Mouse (Mus musculus) ES-E14 (cell line): ENCODE measurements around the gene Tgfb1. TPM values are rescaled to one million over a fixed set of nuclear protein-coding genes. Genes with fewer than 3 reads are reported as not detected.

Source experiments
- DNase-seq: peaks from one replicate; pipeline ENCODE4 v3.0.0-alpha.2; 2013; ENCODE audit warnings: low read depth, low spot score
- H3K27ac ChIP-seq: 2 replicates; pipeline ENCODE4 v1.5.1; 2012; ENCODE audit warnings: low read depth, mild to moderate bottlenecking, low read length, moderate library complexity, mixed read lengths; ENCODE audit not compliant: poor library complexity, insufficient read depth, severe bottlenecking
- H3K36me3 ChIP-seq: 2 replicates; pipeline ENCODE4 v1.6.1; 2012; ENCODE audit warnings: mild to moderate bottlenecking, low read length, moderate library complexity, mixed read lengths; ENCODE audit not compliant: control insufficient read depth, poor library complexity, insufficient read depth, severe bottlenecking
- H3K4me1 ChIP-seq, 2 experiments: fragments of 150-350 bp in 1 of 2; sonication (generic) in 1 of 2; 2 replicates each; pipeline ENCODE4 v1.6.1; 2012; ENCODE audit warnings: low read length in 2 of 2, mild to moderate bottlenecking in 1 of 2, mixed read lengths in 1 of 2; ENCODE audit not compliant: control insufficient read depth in 2 of 2, insufficient read depth in 2 of 2, poor library complexity in 1 of 2
- H3K4me3 ChIP-seq, 2 experiments: fragments of 150-350 bp in 1 of 2; sonication (generic) in 1 of 2; 2 replicates each; pipeline ENCODE4 v1.5.1; 2012; ENCODE audit warnings: low read length in 2 of 2, low read depth in 1 of 2, mild to moderate bottlenecking in 1 of 2, mixed read lengths in 1 of 2; ENCODE audit not compliant: insufficient read depth in 1 of 2, poor library complexity in 1 of 2, severe bottlenecking in 1 of 2
- H3K9ac ChIP-seq: 2 replicates; pipeline ENCODE4 v1.6.1; 2012; ENCODE audit warnings: low read depth, mild to moderate bottlenecking, low read length, mixed read lengths; ENCODE audit not compliant: poor library complexity, insufficient read depth, severe bottlenecking
- H3K9me3 ChIP-seq: fragments of 150-350 bp; sonication (generic); 2 replicates; pipeline ENCODE4 v1.6.1; 2012; ENCODE audit warnings: low read depth, mild to moderate bottlenecking, low read length; ENCODE audit not compliant: control insufficient read depth, insufficient read depth
- CHD2 ChIP-seq: IDR thresholded peaks from 2 replicates; pipeline ENCODE4 v1.6.1; 2014; ENCODE audit warnings: mild to moderate bottlenecking, low read depth, low read length, inconsistent platforms
- HCFC1 ChIP-seq: IDR thresholded peaks from 2 replicates; pipeline ENCODE4 v1.6.1; 2012; ENCODE audit warnings: low read length, inconsistent platforms, borderline replicate concordance; ENCODE audit not compliant: insufficient read depth
- MAFK ChIP-seq: IDR thresholded peaks from 2 replicates; pipeline ENCODE4 v1.6.1; 2014; ENCODE audit warnings: mild to moderate bottlenecking, low read depth, low read length, inconsistent platforms; ENCODE audit not compliant: insufficient read depth
- ZC3H11A ChIP-seq: IDR thresholded peaks from 2 replicates; pipeline ENCODE4 v1.6.1; 2012; ENCODE audit warnings: low read depth, mild to moderate bottlenecking, inconsistent platforms, low read length, borderline replicate concordance
- ZNF384 ChIP-seq: IDR thresholded peaks from 2 replicates; pipeline ENCODE4 v1.6.1; 2012; ENCODE audit warnings: low read depth, low read length, inconsistent platforms
- in situ Hi-C, 2 experiments: fragments of 600-800 bp; cut with MboI; formaldehyde crosslinking; loops; one replicate each; pipeline ENCODE4 v1.15.1; 2025; ENCODE audit warnings: low sequenced_read_pairs in 2 of 2, inconsistent platforms in 1 of 2; ENCODE audit not compliant: unreplicated experiment in 2 of 2
- total RNA-seq: library from RNA; depleted of rRNA; stranded (reverse); fragments of 300-350 nt; gene quantifications from 2 replicates; pipeline ENCODE4 v1.2.3, GENCODE M21; 2012

Tgfb1 gene
- total RNA-seq, 1 experiment: 7.1 TPM

DNA sequence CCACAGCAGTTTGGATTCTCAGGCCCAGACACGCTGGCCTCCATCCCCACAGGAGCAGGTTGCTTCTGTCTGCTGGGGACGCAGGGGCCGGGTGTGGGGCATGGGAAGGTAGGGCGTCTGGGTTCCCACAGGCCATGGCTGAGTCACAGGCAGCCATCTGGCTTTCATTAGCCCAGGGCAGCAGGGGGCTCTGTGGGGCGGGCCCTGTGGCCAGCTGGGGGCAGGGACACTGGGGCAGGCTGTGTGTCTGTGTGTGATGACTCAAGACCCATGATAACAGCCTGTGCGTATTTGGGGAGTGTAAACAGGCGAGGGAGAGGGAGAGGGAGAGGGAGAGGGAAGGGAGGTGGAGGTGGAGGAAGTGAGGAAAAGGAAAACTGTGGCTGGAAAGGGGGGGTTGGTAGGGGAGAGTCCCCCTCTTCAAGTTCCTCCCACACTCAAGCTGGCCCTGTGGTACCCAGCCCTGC, 25.0 kb downstream of the Tgfb1 start:
- DNase-seq: no peak
- no peak overlapping the region for H3K4me3 ChIP-seq
- no peak overlapping the region for H3K27ac ChIP-seq
- in situ Hi-C loops: no loop called here
- H3K9ac ChIP-seq: no peak overlapping the region
- H3K36me3 ChIP-seq: peaks cover 32% of the 10 kb centered on the region; the same call in 1 of the 2 replicates
- H3K4me1 ChIP-seq: peaks cover 3 to 20% of the 10 kb centered on the region in 2 experiments; a peak in 1 of 4 replicates
- TF ChIP-seq ZNF384: no peak
- no peak for TF ChIP-seq HCFC1
- no peak for TF ChIP-seq CHD2
- TF ChIP-seq ZC3H11A: no peak
- TF ChIP-seq MAFK: no peak
- H3K9me3 ChIP-seq: no peaks in the 10 kb centered on the region

DNA sequence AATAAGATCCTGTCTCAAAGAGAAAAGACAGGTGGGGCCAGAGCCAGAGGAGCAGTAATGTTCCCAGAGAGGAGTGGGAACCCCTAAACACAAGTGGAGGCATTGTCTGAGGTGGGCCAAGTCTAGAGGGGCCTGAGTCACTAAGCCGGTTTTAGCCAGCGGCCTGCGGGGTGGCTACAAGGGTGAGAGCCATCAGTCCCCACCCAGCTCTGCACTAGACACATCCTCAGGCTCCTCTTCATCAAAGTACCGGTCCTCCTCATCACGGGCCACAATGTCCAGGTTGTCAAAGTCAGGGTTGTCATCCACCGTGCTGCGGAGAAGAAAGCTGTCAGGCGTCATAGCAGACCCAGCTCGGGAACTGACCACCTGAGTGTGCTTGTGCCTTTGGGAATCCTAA, 26.0 kb downstream of the Tgfb1 start:
- Histone ChIP-seq H3K27ac (no peak overlapping the region), H3K4me1 (peaks cover 3 to 17% of the 10 kb centered on the region in 2 experiments; a peak in 1 of 4 replicates), H3K4me3 (no peak overlapping the region), H3K9me3 (no peaks in the 10 kb centered on the region), H3K9ac (no peak overlapping the region), H3K36me3 (peaks cover 32% of the 10 kb centered on the region; the same call in 1 of the 2 replicates)
- TF ChIP-seq ZNF384 (no peak), ZC3H11A (no peak), HCFC1 (no peak), CHD2 (no peak), MAFK (no peak)
- no peak for DNase-seq
- in situ Hi-C loops: no loop called here

DNA sequence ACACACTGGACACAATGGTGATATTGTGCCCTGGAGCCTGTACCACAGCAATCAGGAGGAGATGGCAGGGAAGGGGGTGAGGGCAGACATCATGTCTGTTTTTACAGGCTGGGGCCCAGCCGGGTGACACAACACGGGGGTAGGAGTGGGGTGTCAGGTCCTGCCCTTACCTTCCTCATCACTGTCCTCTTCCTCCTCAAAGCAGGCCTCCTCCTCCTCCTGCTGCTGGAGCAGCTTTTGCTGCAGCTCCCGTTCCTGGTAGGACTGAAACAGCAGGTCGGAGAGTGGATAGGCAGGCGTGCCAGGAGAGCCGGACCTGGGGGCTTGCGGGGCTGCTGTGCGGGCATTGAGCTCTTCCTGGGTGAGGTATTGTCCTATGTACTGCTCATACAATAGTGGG, 27.8 kb downstream of the Tgfb1 start:
- H3K9ac ChIP-seq: no peak overlapping the region
- no peak overlapping the region for H3K4me3 ChIP-seq
- H3K36me3 ChIP-seq: peaks cover 32% of the 10 kb centered on the region; the same call in 1 of the 2 replicates
- TF ChIP-seq ZNF384 (no peak), CHD2 (no peak), ZC3H11A (no peak), MAFK (no peak), HCFC1 (no peak)
- no peaks in the 10 kb centered on the region for H3K9me3 ChIP-seq
- no peak overlapping the region for H3K27ac ChIP-seq
- no peak for DNase-seq
- in situ Hi-C loops: no loop called here
- H3K4me1 ChIP-seq: peaks cover 6 to 12% of the 10 kb centered on the region in 2 experiments; a peak in 1 of 4 replicates

DNA sequence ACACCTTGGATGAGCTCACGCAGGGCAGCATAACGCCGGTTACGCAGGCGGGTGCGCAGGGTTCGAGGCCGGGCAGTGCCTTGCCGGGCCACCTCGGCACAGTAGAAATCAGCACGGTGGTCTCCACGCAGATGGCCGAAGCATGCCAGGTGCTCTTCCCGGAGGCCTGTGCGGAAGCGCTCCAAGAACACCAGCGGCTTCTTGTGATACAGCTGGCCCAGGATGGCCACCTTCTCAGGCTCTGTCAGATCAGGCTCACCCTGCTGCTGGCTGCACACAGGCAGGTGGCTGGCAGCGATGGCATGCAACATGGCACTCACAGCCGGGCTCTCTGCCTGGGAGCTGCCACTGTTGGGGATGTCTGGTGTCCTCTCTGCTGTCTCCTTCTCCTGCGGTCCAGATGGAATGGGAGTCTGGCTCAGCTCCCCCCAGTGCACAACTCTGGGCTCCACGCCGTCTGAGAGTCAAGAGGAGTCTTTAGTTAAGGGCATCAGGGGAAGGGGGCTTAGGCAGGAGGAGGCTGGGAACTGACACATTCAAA, 29.0 kb downstream of the Tgfb1 start:
- Histone ChIP-seq H3K4me1 (peaks cover 3 to 5% of the 10 kb centered on the region in 2 experiments; a peak in 1 of 4 replicates), H3K27ac (no peak overlapping the region), H3K36me3 (peaks cover 39% of the 10 kb centered on the region), H3K9me3 (no peaks in the 10 kb centered on the region), H3K9ac (no peak overlapping the region), H3K4me3 (no peak overlapping the region; a peak in 1 of 4 replicates)
- no peak for TF ChIP-seq ZC3H11A
- no peak for TF ChIP-seq ZNF384
- no peak for TF ChIP-seq CHD2
- TF ChIP-seq HCFC1: no peak
- TF ChIP-seq MAFK: no peak
- in situ Hi-C loops: no loop called here
- DNase-seq: no peak

DNA sequence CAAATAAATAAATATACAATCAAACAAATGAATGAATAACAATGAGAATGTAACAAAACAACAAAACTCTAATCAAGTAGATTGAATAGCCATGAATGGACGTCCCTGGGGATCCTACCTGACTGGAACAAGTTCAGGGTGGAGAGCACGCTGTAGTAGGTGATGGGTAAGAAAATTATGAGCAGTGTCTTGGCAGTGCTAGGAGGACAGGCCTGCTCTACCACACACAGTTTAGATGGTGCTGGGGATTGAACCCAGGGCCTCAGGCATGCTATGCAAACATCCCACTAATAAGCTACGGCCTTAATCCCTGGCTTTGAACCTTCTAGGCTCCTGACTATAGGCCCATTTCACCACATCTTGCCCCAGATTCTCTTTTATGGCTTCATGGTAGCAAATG, 30.7 kb downstream of the Tgfb1 start:
- no peak for DNase-seq
- Histone ChIP-seq H3K9me3 (no peaks in the 10 kb centered on the region), H3K4me1 (peaks cover 0 to 3% of the 10 kb centered on the region in 2 experiments; a peak in 1 of 4 replicates), H3K27ac (no peak overlapping the region), H3K36me3 (peaks cover 44% of the 10 kb centered on the region), H3K4me3 (no peak overlapping the region), H3K9ac (no peak overlapping the region)
- in situ Hi-C loops: no loop called here
- no peak for TF ChIP-seq CHD2
- no peak for TF ChIP-seq MAFK
- TF ChIP-seq ZNF384: no peak
- no peak for TF ChIP-seq ZC3H11A
- TF ChIP-seq HCFC1: no peak
